Mouse (Mus musculus): ENCODE results near the gene Farp1. TPM values are rescaled to one million over a fixed set of nuclear protein-coding genes. Genes with fewer than 3 reads are reported as not detected.
A peak's percentile ranks its signal among the peaks of the same experiment; 100 is the strongest.
"Not testable (repeated sequence)": the region's sequence is repeated elsewhere in the genome, so short reads cannot be mapped to it uniquely, and the experiment has no call there.

Gene Farp1
- polyA plus RNA-seq, 1 experiment = 77.6 TPM

GRCm38 (mm10) chr14:121189840-121190239 is 154.8 kb downstream of the Farp1 start:
- TF ChIP-seq CTCF (IDR thresholded peaks at IDR 0.05; ENCODE audit: borderline replicate concordance, extremely low read depth, insufficient read depth, insufficient read length) = peak; percentile 13; the same call in 1 of the 2 replicates
- DNase-seq (ENCODE audit: low read depth) = not testable (repeated sequence)

DNA sequence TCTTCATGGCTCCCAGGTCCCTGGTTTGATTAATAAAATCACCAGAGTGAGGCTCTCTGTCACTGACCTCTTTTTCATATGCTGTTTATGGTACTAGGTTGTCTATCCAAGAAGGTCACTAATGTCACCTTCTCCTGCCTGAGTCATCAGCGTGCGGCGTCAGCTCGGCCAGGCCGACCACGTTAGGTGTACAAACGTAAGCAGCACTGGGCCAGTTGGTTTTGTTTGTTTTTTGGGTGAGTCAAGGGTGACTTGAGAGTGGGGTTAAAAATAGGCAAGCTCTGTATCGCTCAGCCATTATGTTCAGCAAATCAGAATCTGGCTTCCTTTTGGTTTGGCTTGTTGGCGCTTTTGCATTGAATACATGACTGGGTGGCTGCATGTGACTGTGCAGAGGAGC is 155.4 kb downstream of the Farp1 start:
- DNase-seq (ENCODE audit: low read depth) = no peak
- no peak for TF ChIP-seq CTCF (IDR thresholded peaks at IDR 0.05; ENCODE audit: borderline replicate concordance, extremely low read depth, insufficient read depth, insufficient read length)
- TF ChIP-seq POLR2A (IDR thresholded peaks at IDR 0.05; ENCODE audit: borderline replicate concordance, extremely low read depth, insufficient read depth, insufficient read length, poor library complexity, severe bottlenecking) = no peak

GRCm38 (mm10) chr14:121191739-121192138 is 156.7 kb downstream of the Farp1 start:
- DNase-seq (ENCODE audit: low read depth) = peak; percentile 72
- no peak for TF ChIP-seq CTCF (IDR thresholded peaks at IDR 0.05; ENCODE audit: borderline replicate concordance, extremely low read depth, insufficient read depth, insufficient read length)
- TF ChIP-seq POLR2A (IDR thresholded peaks at IDR 0.05; ENCODE audit: borderline replicate concordance, extremely low read depth, insufficient read depth, insufficient read length, poor library complexity, severe bottlenecking) = no peak

GRCm38 (mm10) chr14:121192394-121192793 is 157.4 kb downstream of the Farp1 start:
- no peak for DNase-seq (ENCODE audit: low read depth)
- TF ChIP-seq POLR2A (IDR thresholded peaks at IDR 0.05; ENCODE audit: borderline replicate concordance, extremely low read depth, insufficient read depth, insufficient read length, poor library complexity, severe bottlenecking) (no peak), CTCF (IDR thresholded peaks at IDR 0.05; ENCODE audit: borderline replicate concordance, extremely low read depth, insufficient read depth, insufficient read length) (no peak)

DNA sequence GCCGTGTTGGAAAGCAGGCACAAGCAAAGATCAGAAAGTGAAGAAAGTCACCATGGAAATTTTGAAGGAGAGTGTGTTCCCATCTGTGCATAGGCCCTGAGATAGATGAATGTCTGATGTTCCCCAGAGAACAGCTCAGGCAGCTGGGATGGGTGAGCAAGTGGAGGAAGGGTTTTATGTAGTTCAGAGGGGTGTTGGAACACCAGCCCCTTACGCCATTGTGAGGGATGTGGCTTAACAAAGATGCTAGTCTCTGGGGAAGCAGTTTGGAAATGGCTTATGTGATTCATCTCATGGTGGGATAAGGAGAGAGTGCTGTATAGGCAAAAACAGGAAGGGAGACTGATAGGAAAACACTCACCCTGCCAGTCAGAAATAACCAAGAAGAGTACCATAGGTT is 159.0 kb downstream of the Farp1 start:
- DNase-seq (ENCODE audit: low read depth) = no peak
- TF ChIP-seq CTCF (IDR thresholded peaks at IDR 0.05; ENCODE audit: borderline replicate concordance, extremely low read depth, insufficient read depth, insufficient read length) (no peak), POLR2A (IDR thresholded peaks at IDR 0.05; ENCODE audit: borderline replicate concordance, extremely low read depth, insufficient read depth, insufficient read length, poor library complexity, severe bottlenecking) (no peak)

GRCm38 (mm10) chr14:121198915-121199572 is 164.0 kb downstream of the Farp1 start:
- no peak for TF ChIP-seq CTCF (IDR thresholded peaks at IDR 0.05; ENCODE audit: borderline replicate concordance, extremely low read depth, insufficient read depth, insufficient read length)
- TF ChIP-seq POLR2A (IDR thresholded peaks at IDR 0.05; ENCODE audit: borderline replicate concordance, extremely low read depth, insufficient read depth, insufficient read length, poor library complexity, severe bottlenecking) = no peak
- DNase-seq (ENCODE audit: low read depth) = peak; percentile 91

DNA sequence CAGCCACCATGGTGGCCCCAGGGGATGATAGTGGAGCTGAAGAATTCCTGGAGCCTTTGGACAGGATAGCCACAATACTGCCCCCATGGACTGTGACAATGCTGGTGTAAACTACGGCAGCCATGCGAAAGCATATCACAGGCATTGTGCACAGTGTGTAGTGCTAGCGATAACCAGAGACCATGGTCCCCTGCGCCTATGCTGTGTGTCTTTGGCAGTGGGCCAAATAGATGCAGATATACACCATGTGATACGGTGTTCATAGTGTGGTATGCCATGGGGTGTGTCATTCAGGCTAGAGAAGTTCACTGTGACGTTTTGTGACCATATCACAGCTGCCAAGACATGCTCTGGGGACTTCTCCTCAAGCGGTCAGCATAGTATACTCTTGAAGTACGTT is 164.8 kb downstream of the Farp1 start:
- no peak for TF ChIP-seq CTCF (IDR thresholded peaks at IDR 0.05; ENCODE audit: borderline replicate concordance, extremely low read depth, insufficient read depth, insufficient read length)
- no peak for TF ChIP-seq POLR2A (IDR thresholded peaks at IDR 0.05; ENCODE audit: borderline replicate concordance, extremely low read depth, insufficient read depth, insufficient read length, poor library complexity, severe bottlenecking)
- DNase-seq (ENCODE audit: low read depth) = no peak

DNA sequence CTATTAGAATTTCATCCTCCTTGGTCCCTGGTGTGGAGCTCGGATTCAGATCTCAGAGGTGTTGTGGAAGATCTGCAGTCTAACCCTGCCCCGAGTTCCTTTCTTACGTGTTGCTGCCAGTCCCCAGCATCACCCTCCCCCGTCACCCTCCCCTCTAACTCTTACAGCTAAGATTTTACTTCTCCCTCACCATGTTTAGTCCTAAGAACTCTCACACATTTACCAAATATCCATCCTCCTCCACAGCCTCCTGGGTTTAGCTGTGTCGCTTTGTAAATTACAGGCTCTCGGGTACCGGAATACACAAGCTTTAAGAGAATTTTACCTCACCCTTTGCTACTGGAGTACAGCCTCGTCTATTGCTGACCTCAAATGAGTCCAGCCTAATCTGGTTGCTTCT is 165.4 kb downstream of the Farp1 start:
- no peak for DNase-seq (ENCODE audit: low read depth)
- TF ChIP-seq CTCF (IDR thresholded peaks at IDR 0.05; ENCODE audit: borderline replicate concordance, extremely low read depth, insufficient read depth, insufficient read length) (no peak), POLR2A (IDR thresholded peaks at IDR 0.05; ENCODE audit: borderline replicate concordance, extremely low read depth, insufficient read depth, insufficient read length, poor library complexity, severe bottlenecking) (no peak)

DNA sequence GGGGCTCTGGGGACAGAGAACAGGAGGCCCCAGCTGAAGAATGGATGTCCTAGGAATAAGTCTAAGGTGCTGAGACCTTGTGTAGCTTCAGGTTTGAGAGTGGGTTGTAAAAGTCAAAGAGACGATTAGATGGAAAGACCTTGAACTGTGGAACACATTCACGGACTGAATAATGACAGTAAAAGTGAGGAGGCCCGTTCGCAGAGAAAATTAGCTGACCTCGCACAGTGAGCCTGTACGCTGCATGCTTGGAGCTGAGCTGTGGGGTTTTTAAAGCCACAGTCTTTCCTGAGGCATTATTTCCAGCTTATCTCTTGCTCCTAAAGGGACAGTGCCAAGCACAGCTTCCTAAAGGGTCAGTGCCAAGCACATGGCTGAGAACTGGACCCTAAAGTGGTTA is 166.2 kb downstream of the Farp1 start:
- no peak for DNase-seq (ENCODE audit: low read depth)
- TF ChIP-seq POLR2A (IDR thresholded peaks at IDR 0.05; ENCODE audit: borderline replicate concordance, extremely low read depth, insufficient read depth, insufficient read length, poor library complexity, severe bottlenecking) (no peak), CTCF (IDR thresholded peaks at IDR 0.05; ENCODE audit: borderline replicate concordance, extremely low read depth, insufficient read depth, insufficient read length) (no peak)

DNA sequence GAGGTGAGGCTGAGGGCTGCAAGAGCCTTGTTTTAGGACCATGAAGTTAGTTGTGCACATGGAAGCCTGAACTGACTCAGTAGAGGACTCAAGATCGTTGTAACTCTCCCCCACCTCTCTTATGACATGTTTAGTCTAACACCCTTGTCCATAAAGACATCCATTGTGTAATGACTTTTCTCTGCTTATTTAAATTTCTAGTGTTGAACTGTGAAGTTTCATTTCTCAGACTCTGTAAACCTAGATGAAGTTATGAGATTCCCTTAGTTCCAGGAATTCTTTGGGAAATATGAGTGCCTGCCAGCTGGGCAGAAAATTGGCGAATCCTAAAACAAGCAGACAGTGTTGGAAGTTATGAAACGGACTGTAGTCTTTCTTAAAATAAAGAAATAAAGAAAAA is 170.5 kb downstream of the Farp1 start:
- no peak for TF ChIP-seq POLR2A (IDR thresholded peaks at IDR 0.05; ENCODE audit: borderline replicate concordance, extremely low read depth, insufficient read depth, insufficient read length, poor library complexity, severe bottlenecking)
- TF ChIP-seq CTCF (IDR thresholded peaks at IDR 0.05; ENCODE audit: borderline replicate concordance, extremely low read depth, insufficient read depth, insufficient read length) = no peak
- DNase-seq (ENCODE audit: low read depth) = no peak

- TF ChIP-seq CTCF (IDR thresholded peaks at IDR 0.05; ENCODE audit: borderline replicate concordance, extremely low read depth, insufficient read depth, insufficient read length) = no peak
- TF ChIP-seq POLR2A (IDR thresholded peaks at IDR 0.05; ENCODE audit: borderline replicate concordance, extremely low read depth, insufficient read depth, insufficient read length, poor library complexity, severe bottlenecking) = no peak
- no peak for DNase-seq (ENCODE audit: low read depth)
Measured at GRCm38 (mm10) chr14:121207441-121208158, 172.6 kb downstream of the Farp1 start.

DNA sequence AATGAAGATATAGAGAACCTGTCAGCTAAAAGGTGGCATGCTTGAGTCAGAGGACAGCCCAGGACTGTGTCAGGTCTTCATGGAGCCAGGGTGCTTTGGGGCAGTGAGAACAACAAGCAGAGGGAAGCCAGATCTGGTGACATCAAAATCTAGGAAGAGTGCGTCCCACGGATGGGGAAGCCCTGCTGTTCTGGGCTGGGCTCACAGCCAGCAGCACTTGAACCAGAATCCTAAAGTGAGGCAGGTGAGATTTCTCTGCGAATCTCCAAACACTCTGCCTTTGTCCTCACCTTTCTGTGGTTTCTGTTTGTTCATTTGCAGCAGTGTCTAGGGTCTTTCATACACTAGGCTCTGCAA is 173.1 kb downstream of the Farp1 start:
- no peak for DNase-seq (ENCODE audit: low read depth)
- TF ChIP-seq POLR2A (IDR thresholded peaks at IDR 0.05; ENCODE audit: borderline replicate concordance, extremely low read depth, insufficient read depth, insufficient read length, poor library complexity, severe bottlenecking) = no peak
- TF ChIP-seq CTCF (IDR thresholded peaks at IDR 0.05; ENCODE audit: borderline replicate concordance, extremely low read depth, insufficient read depth, insufficient read length) = no peak
